Mouse (Mus musculus) E14TG2a.4 (cell line): ENCODE results near the gene 4930539E08Rik.

Experiments used
- H3K27me3 ChIP-seq: 2 replicates; pipeline ENCODE4 v1.6.1; 2014; ENCODE audit warnings: low read length, control low read depth; ENCODE audit not compliant: insufficient read depth
- H3K36me3 ChIP-seq: 2 replicates; pipeline ENCODE4 v1.6.1; 2014; ENCODE audit warnings: low read length, control low read depth; ENCODE audit not compliant: insufficient read depth
- H3K4me1 ChIP-seq: replicated peaks from 2 replicates; pipeline ENCODE4 v1.6.1; 2014; ENCODE audit warnings: low read depth, low read length, control low read depth
- H3K4me3 ChIP-seq: replicated peaks from 2 replicates; pipeline ENCODE4 v1.5.1; 2014; ENCODE audit warnings: mild to moderate bottlenecking, low read length
- H3K9me3 ChIP-seq: 2 replicates; pipeline ENCODE4 v1.6.1; 2014; ENCODE audit warnings: low read length, control low read depth
- CTCF ChIP-seq: conservative IDR thresholded peaks from 2 replicates; pipeline ENCODE4 v1.5.1; 2014; ENCODE audit warnings: low read length
- NANOG ChIP-seq: IDR thresholded peaks from 2 replicates; pipeline ENCODE4 v1.6.1; 2014; ENCODE audit warnings: borderline replicate concordance, low read length, mixed read lengths
- POU5F1 ChIP-seq: IDR thresholded peaks from 2 replicates; pipeline ENCODE4 v1.6.1; 2014; ENCODE audit warnings: low read length, borderline replicate concordance

4930539E08Rik gene

GRCm38 (mm10) chr17:28896095-28896780 is 18.9 kb downstream of the 4930539E08Rik start:
- H3K9me3 ChIP-seq: peaks cover 33% of the 10 kb centered on the region
- no peaks in the 10 kb centered on the region for H3K27me3 ChIP-seq
- TF ChIP-seq NANOG (no peak), CTCF (peak; percentile 89), POU5F1 (no peak)
- H3K4me1 ChIP-seq: peaks cover 47% of the 10 kb centered on the region
- H3K4me3 ChIP-seq: peak overlapping the region; percentile 73
- H3K36me3 ChIP-seq: peaks cover 32% of the 10 kb centered on the region

GRCm38 (mm10) chr17:28895217-28895875 is 19.8 kb downstream of the 4930539E08Rik start:
- peaks cover 38% of the 10 kb centered on the region for H3K4me1 ChIP-seq
- TF ChIP-seq NANOG (no peak), CTCF (no peak), POU5F1 (no peak)
- peaks cover 32% of the 10 kb centered on the region for H3K36me3 ChIP-seq
- no peaks in the 10 kb centered on the region for H3K27me3 ChIP-seq
- peak overlapping the region; percentile 73 for H3K4me3 ChIP-seq
- H3K9me3 ChIP-seq: peaks cover 40% of the 10 kb centered on the region

GRCm38 (mm10) chr17:28894050-28894767 is 20.9 kb downstream of the 4930539E08Rik start:
- peaks cover 50% of the 10 kb centered on the region for H3K9me3 ChIP-seq
- peak overlapping the region; percentile 73 for H3K4me3 ChIP-seq
- H3K27me3 ChIP-seq: no peaks in the 10 kb centered on the region
- TF ChIP-seq POU5F1 (no peak), CTCF (no peak), NANOG (no peak)
- peaks cover 36% of the 10 kb centered on the region for H3K36me3 ChIP-seq
- H3K4me1 ChIP-seq: peaks cover 27% of the 10 kb centered on the region

GRCm38 (mm10) chr17:28886266-28886665 is 28.9 kb downstream of the 4930539E08Rik start:
- 0 out of 2 replicates have a peak, but pooled peaks cover 2% of the 10 kb centered on the region for H3K27me3 ChIP-seq
- H3K9me3 ChIP-seq: peaks cover 33% of the 10 kb centered on the region
- peaks cover 4% of the 10 kb centered on the region for H3K36me3 ChIP-seq
- TF ChIP-seq CTCF: no peak
- TF ChIP-seq POU5F1: no peak
- TF ChIP-seq NANOG: no peak
- H3K4me1 ChIP-seq: peaks cover 30% of the 10 kb centered on the region
- no peak overlapping the region for H3K4me3 ChIP-seq

- Histone ChIP-seq H3K36me3 (peaks cover 4% of the 10 kb centered on the region; the same call in 1 of the 2 replicates), H3K4me1 (peaks cover 41% of the 10 kb centered on the region), H3K4me3 (no peak overlapping the region), H3K27me3 (0 out of 2 replicates have a peak, but pooled peaks cover 8% of the 10 kb centered on the region), H3K9me3 (peaks cover 24% of the 10 kb centered on the region)
- no peak for TF ChIP-seq CTCF
- TF ChIP-seq NANOG: no peak
Observed at GRCm38 (mm10) chr17:28885231-28885630, 29.9 kb downstream of the 4930539E08Rik start.

- peaks cover 48% of the 10 kb centered on the region for H3K4me1 ChIP-seq
- TF ChIP-seq CTCF (no peak), NANOG (no peak), POU5F1 (no peak)
- H3K36me3 ChIP-seq: no peaks in the 10 kb centered on the region
- peaks cover 13% of the 10 kb centered on the region for H3K9me3 ChIP-seq
- peak overlapping the region; percentile 50 for H3K4me3 ChIP-seq
- 0 out of 2 replicates have a peak, but pooled peaks cover 8% of the 10 kb centered on the region for H3K27me3 ChIP-seq
Observed at GRCm38 (mm10) chr17:28883941-28884516, 31.1 kb downstream of the 4930539E08Rik start.

GRCm38 (mm10) chr17:28882810-28883209 is 32.3 kb downstream of the 4930539E08Rik start:
- Histone ChIP-seq H3K9me3 (peaks cover under 1% of the 10 kb centered on the region; the same call in 1 of the 2 replicates), H3K4me1 (peaks cover 51% of the 10 kb centered on the region), H3K36me3 (no peaks in the 10 kb centered on the region), H3K27me3 (0 out of 2 replicates have a peak, but pooled peaks cover 14% of the 10 kb centered on the region), H3K4me3 (no peak overlapping the region)
- no peak for TF ChIP-seq CTCF
- no peak for TF ChIP-seq NANOG
- TF ChIP-seq POU5F1: no peak

GRCm38 (mm10) chr17:28882316-28882715 is 32.8 kb downstream of the 4930539E08Rik start:
- Histone ChIP-seq H3K9me3 (no peaks in the 10 kb centered on the region), H3K27me3 (0 out of 2 replicates have a peak, but pooled peaks cover 14% of the 10 kb centered on the region), H3K4me1 (peaks cover 52% of the 10 kb centered on the region), H3K4me3 (no peak overlapping the region), H3K36me3 (no peaks in the 10 kb centered on the region)
- no peak for TF ChIP-seq CTCF
